Mouse (Mus musculus) Patski (cell line): ENCODE data around the gene Ciita. TPM values are rescaled to one million over a fixed set of nuclear protein-coding genes. Genes with fewer than 3 reads are reported as not detected.
A peak's percentile ranks its signal among the peaks of the same experiment; 100 is the strongest.

Source experiments
- ATAC-seq: fragments of 100-300 bp; one replicate; pipeline ENCODE4 v1.8.0; 2021
- CTCF ChIA-PET: fragments of 350-600 bp; sonication (Branson Sonifier 250); formaldehyde crosslinking; loops from one replicate; lab custom pipeline; 2022; ENCODE audit warnings: inconsistent platforms; lab: Charles Lee
- POLR2A ChIA-PET: fragments of 350-600 bp; sonication (Branson Sonifier 250); formaldehyde crosslinking; loops from one replicate; lab custom pipeline; 2022; ENCODE audit warnings: antibody characterized with exemption, inconsistent platforms; lab: Charles Lee
- DNase-seq: peaks from one replicate; pipeline ENCODE4 v3.0.0-alpha.2; 2011; ENCODE audit warnings: low read depth, low spot score
- H3K27me3 ChIP-seq: fragments of 371-371 bp; one replicate; pipeline ENCODE4 v1.5.1; 2021
- CTCF ChIP-seq: fragments of 100-300 bp; IDR thresholded peaks from one replicate; pipeline ENCODE4 v1.5.1; 2021
- in situ Hi-C: fragments of 300-500 bp; cut with MboI; formaldehyde crosslinking; loops from 3 replicates; pipeline ENCODE4 v1.11.1; 2018; ENCODE audit warnings: low pct_unique_long_range_greater_than_20kb, mixed read lengths
- polyA plus RNA-seq: library from polyadenylated mRNA; unstranded; gene quantifications from one replicate; pipeline ENCODE4 v1.2.3, GENCODE M21; 2021

The Ciita gene
- 0.03 TPM for polyA plus RNA-seq

DNA sequence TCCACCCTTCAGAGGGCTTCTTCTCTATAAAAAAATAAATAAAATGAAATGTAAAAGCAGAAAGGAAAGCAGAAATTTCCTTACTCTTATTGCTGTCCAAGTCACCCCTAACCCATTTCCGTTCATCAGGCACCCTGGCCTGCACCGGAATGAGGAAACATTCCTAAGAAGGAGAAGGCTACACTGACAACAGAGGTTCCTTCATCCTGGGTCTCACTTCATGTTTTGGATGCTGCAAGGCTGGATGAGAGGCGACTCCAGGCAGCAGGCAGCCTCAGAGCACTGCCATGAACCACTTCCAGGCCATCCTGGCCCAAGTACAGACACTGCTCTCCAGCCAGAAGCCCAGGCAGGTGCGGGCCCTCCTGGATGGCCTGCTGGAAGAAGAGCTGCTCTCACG is at the start of gene Ciita:
Gene Ciita (plus strand): TSS at position 203 of the 400 bp plus-strand sequence.
- TF ChIP-seq CTCF, result no peak
- in situ Hi-C loops, result no loop called here
- peaks cover 8% of the 10 kb centered on the region for H3K27me3 ChIP-seq
- ATAC-seq, result no peak
- DNase-seq, result no peak
- CTCF ChIA-PET, result no interaction called here
- POLR2A ChIA-PET, result interaction anchor here (0.6 kb wide), 1 partner anchor 183 kb away, joined by 4 read pairs; no protein-coding TSS in a partner anchor

DNA sequence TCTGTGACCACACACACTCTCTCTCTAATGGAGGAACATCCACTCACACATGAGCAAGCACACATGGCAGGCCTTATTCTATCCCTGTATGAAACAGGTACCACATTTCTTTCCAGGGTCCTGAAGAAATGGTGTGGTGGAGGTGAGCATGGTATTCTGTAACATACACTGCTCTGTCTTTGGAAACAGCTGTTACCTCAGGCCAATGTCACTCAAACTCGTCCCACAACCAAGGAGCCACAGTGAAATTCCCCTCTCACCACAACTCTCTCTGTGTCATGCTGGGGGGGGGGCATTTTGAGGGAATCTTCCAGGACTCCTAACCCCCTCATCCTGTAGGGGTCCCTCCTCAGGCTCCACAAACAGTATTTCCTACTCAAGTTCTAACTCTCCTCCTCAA is 47.9 kb upstream of the Ciita start:
- no peak for DNase-seq
- H3K27me3 ChIP-seq, result no peaks in the 10 kb centered on the region
- TF ChIP-seq CTCF, result no peak
- POLR2A ChIA-PET, result interaction anchor here (0.7 kb wide), 1 partner anchor 31 kb away, joined by 4 read pairs; no protein-coding TSS in a partner anchor
- ATAC-seq, result no peak
- in situ Hi-C loops, result no loop called here
- CTCF ChIA-PET, result no interaction called here

DNA sequence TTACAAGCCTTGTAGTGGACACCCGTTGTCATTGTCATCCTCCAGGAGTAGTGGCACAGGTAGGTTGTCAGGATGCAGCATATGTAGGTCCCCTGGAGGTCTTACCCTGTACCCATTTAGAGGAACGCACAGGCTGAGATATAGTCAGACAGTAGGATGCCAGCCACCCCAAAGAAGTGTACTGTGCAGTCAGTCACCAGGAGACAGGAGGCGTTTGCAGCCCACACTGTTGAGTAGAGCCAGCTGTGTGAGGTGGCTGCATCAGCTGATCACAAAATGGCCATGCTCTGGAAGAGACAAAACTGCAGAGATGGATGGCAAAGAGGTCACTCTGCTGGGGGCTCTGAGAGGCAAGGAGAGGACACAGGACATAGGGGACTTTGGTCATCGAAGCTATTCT is 47.5 kb upstream of the Ciita start:
- ATAC-seq (no peak), DNase-seq (no peak)
- ChIA-PET POLR2A (no interaction called here), CTCF (no interaction called here)
- no peaks in the 10 kb centered on the region for H3K27me3 ChIP-seq
- no peak for TF ChIP-seq CTCF
- in situ Hi-C loops, result no loop called here

DNA sequence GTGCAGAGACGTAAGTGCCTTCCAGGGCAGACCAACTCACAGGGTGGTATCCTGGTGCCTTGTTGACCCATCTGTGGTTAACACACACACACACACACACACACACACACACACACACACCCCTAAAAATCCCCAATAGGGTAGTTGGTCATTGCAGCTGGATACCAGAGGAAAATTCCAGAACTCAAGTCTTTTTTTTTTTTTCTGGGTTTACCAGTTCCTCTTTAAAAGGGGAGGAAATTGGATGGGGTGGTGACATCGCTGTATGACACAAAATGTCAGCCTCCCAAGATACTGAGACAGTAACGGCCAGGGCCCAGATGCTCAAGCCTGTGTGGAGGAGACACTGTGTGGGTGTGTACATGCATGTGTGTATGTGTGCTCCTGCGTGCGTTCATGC is 46.5 kb upstream of the Ciita start:
- H3K27me3 ChIP-seq, result no peaks in the 10 kb centered on the region
- ATAC-seq (no peak), DNase-seq (no peak)
- no peak for TF ChIP-seq CTCF
- POLR2A ChIA-PET, result no interaction called here
- in situ Hi-C loops, result no loop called here
- CTCF ChIA-PET, result interaction anchor here (1.0 kb wide), 1 partner anchor 153 kb away, joined by 3 read pairs; no protein-coding TSS in a partner anchor

DNA sequence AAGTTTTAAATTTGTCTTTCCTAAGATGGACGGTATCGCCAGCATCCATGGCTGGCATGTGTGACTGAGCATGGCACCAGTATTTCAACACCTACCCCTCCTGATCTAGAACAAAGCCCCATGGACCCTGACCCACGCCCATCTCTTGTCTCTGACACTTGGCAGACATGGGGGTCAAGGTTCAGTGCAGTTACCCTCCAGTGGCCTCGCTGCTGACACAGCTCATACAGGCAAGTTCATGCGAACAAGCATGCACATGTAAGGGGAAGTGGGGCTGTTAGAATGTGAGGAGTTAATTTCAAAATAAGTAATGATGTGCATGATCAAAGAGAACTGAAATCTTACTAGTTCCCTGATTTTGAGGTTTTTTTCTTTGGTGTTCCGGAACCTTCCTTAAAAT is 43.7 kb upstream of the Ciita start:
- CTCF ChIA-PET, result interaction anchor here (0.6 kb wide), 1 partner anchor 78 kb away, joined by 3 read pairs; no protein-coding TSS in a partner anchor
- ATAC-seq (no peak), DNase-seq (no peak)
- H3K27me3 ChIP-seq, result no peaks in the 10 kb centered on the region
- POLR2A ChIA-PET, result no interaction called here
- TF ChIP-seq CTCF, result no peak
- in situ Hi-C loops, result no loop called here

DNA sequence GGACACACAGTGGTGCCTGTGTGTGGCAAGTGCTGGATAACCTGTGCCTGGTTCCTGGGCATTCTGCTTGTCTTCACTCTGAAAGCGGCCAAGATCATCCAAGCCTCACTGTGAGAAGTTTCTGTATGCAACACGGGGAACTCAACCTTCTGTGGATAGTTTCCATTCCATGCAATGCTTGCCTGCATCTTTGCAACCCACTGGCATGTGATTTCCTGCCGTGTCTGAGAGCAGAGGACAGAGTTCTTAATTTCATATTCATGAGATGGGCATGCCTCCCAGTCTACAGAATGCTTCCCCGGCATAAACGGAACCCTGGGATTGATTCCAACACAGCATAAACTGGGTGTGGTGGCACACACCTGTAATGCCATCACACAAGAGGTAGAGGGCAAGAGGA is 41.8 kb upstream of the Ciita start:
- no peaks in the 10 kb centered on the region for H3K27me3 ChIP-seq
- ChIA-PET POLR2A (no interaction called here), CTCF (interaction anchor here (1.0 kb wide), 1 partner anchor 14 kb away, joined by 3 read pairs; no protein-coding TSS in a partner anchor)
- DNase-seq (no peak), ATAC-seq (no peak)
- no peak for TF ChIP-seq CTCF
- in situ Hi-C loops, result no loop called here

DNA sequence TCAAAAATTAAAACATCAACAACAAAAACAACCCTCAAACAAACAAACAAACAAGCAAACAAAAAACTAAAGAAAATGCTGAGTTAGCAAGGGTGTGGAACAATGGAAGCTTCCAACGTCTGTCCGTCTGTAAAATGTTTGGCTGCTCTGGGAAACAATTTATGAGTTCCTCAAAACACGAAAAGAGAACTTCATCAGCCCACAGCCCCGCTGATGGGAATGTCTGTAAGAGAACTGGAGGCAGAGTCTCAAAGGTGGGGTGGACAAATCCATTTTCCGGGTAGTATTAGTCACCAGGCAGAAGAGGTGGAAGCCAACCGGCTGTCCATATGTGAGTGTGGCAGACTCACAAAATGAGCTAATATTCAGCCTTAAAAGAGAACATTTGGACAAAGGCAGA is 38.5 kb upstream of the Ciita start:
- no peaks in the 10 kb centered on the region for H3K27me3 ChIP-seq
- ATAC-seq (no peak), DNase-seq (no peak)
- POLR2A ChIA-PET, result no interaction called here
- in situ Hi-C loops, result no loop called here
- TF ChIP-seq CTCF, result no peak
- CTCF ChIA-PET, result no interaction called here

DNA sequence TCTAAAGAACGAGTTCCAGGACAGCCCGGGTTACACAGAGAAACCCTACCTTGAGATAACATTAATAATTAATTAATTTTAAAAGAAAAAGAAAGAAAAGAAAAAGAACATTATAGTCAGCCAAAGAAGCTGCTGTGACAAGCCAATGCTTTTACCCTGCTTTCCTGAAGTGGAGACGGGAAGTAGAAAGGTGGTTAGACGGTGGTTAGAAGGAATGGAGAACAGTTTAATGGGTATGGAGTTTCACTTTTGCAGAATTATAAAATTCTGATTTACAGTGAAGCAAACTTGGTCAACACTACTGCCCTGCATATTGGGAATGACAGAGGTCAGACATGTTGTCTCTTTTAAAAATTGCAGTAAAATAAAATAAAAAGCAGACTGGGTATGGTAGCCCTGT is 38.1 kb upstream of the Ciita start:
- ATAC-seq (no peak), DNase-seq (no peak)
- in situ Hi-C loops, result no loop called here
- POLR2A ChIA-PET, result no interaction called here
- no peaks in the 10 kb centered on the region for H3K27me3 ChIP-seq
- TF ChIP-seq CTCF, result no peak
- CTCF ChIA-PET, result no interaction called here

DNA sequence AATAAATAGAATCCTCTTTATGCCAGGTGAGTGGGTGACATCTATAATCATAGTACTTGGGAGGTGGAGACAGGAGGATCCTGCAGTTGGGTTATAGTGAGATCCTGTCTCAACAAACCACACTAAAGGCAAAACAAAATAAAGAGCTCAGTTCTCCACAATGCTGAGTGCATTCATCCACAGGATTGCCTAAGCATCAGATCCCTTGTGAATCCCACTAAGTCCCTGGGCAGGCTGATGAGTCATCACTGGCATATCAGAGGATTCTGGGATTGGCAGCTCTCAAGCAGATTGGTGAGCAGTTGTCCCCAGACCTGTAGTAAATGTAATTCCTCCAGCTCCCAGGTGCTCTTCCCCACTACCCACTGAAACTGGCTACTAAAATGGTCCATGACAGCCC is 36.1 kb upstream of the Ciita start:
- ChIA-PET CTCF (interaction anchor here (0.9 kb wide), 1 partner anchor 11 kb away, joined by 3 read pairs; no protein-coding TSS in a partner anchor), POLR2A (no interaction called here)
- in situ Hi-C loops, result no loop called here

DNA sequence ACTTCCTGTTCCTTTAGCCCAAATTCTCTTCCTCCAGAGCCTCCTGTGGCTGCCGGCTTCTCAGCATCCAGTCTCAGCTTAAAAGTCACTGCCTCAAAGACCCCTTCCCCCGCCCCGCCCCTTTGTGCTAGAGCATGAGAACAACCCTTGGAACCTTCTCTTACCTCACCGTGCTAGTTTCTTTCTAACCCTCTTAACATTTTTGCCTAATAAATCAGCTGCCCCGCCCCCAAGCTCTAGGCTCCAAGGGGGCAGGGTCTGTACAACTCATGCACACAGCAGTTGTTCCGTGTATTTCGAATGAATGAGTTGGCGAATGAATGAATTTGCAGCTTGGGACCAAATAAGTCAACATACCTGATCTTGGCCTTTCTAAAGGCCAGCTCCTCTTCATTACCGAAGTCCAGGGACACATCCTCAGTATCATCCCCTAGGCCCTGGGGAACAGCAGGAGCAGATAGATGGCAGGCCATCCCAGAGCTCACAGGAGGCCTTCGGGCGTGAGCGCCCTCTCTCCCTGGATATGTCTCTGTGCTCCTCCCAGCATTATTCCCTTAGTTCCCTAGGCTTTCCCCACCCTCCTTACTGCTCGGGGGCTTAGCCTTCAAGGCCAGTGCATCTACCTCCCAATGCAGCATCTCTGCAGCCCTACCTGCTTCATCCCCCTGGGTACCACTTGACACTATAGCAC is 33.1 kb upstream of the Ciita start:
- POLR2A ChIA-PET, result no interaction called here
- DNase-seq, result no peak
- CTCF ChIA-PET, result no interaction called here
- no peaks in the 10 kb centered on the region for H3K27me3 ChIP-seq
- ATAC-seq, result no peak
- no peak for TF ChIP-seq CTCF
- in situ Hi-C loops, result no loop called here

More for the DNA sequence above, 36.1 kb upstream of the Ciita start:
- no peak for TF ChIP-seq CTCF
- no peak for ATAC-seq
- peak; percentile 47 for DNase-seq
- no peaks in the 10 kb centered on the region for H3K27me3 ChIP-seq

DNA sequence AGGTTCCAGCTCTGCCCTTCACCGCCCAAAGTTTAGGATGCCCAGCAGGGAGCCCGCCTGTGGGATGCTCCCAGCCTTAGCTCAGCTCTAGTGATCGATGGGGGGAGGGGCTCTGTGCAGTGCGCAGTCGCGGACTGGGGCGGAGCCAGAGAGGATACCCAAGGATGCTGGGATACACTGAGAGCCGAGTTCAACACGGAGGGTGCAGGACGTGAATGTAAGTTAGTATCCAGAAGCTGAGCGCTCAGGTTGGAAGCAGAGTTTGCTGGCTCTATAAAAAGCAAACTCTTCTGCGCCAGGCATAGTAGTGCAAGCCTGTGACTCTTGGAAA is 32.6 kb upstream of the Ciita start, which contains the start of gene Tvp23a:
Gene Tvp23a (minus strand): TSS at position 99 of the 331 bp plus-strand sequence.
- H3K27me3 ChIP-seq, result no peaks in the 10 kb centered on the region
- POLR2A ChIA-PET, result no interaction called here

DNA sequence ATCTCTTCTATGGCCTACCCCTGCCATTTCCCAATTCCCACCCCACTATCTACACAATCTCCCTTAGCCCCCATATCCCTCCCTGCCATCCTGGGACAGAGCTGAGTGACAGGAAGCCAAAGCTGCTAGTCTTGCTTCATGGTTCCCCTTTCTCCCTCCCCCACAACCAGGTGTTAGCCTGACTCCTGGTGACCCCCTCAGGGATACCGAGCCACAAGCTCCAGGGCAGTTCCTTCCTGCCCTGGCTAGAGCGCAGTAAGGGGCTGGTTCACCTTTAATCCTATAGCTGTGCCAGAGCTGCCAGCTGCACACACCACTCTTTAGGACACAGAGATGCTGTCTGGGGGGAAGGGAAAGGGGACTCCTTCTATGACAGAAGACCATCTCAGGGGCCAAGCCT is 32.1 kb upstream of the Ciita start:
- no peak for ATAC-seq
- POLR2A ChIA-PET, result interaction anchor here (0.6 kb wide), 1 partner anchor 14 kb away, joined by 3 read pairs; no protein-coding TSS in a partner anchor
- TF ChIP-seq CTCF, result no peak
- in situ Hi-C loops, result no loop called here
- H3K27me3 ChIP-seq, result no peaks in the 10 kb centered on the region
- CTCF ChIA-PET, result no interaction called here
- no peak for DNase-seq

More for the DNA sequence above, 32.6 kb upstream of the Ciita start, which contains the start of gene Tvp23a:
- no peak for ATAC-seq
- no peak for TF ChIP-seq CTCF
- CTCF ChIA-PET, result no interaction called here
- no peak for DNase-seq
- in situ Hi-C loops, result no loop called here
